Mouse (Mus musculus) embryonic facial prominence, embryonic 15.5 days (tissue): Measurements from ENCODE around the gene Sytl3. TPM values are rescaled to one million over a fixed set of nuclear protein-coding genes. Genes with fewer than 3 reads are reported as not detected.
"Not testable (repeated sequence)": the region's sequence is repeated elsewhere in the genome, so short reads cannot be mapped to it uniquely, and the experiment has no call there.

Source experiments
- ATAC-seq: fragments of 200-750 bp; cut with Nextera tagmentation; 2 replicates; pipeline ENCODE4 v1.8.0; 2017; ENCODE audit warnings: low read depth, moderate TSS enrichment; ENCODE audit not compliant: insufficient number of reproducible peaks, low FRiP score, low TSS enrichment
- H3K27ac ChIP-seq: fragments of 300-500 bp; sonication (generic); replicated peaks from 2 replicates; pipeline ENCODE4 v1.5.1; 2015; ENCODE audit warnings: mild to moderate bottlenecking, inconsistent platforms
- H3K27me3 ChIP-seq: fragments of 300-500 bp; sonication (generic); 2 replicates; pipeline ENCODE4 v1.6.1; 2015; ENCODE audit warnings: inconsistent platforms
- H3K36me3 ChIP-seq: fragments of 300-500 bp; sonication (generic); 2 replicates; pipeline ENCODE4 v1.6.1; 2015; ENCODE audit warnings: mild to moderate bottlenecking, inconsistent platforms
- H3K4me1 ChIP-seq: fragments of 300-500 bp; sonication (generic); 2 replicates; pipeline ENCODE4 v1.6.1; 2015; ENCODE audit warnings: inconsistent platforms
- H3K4me2 ChIP-seq: fragments of 300-500 bp; sonication (generic); replicated peaks from 2 replicates; pipeline ENCODE4 v1.6.1; 2015; ENCODE audit warnings: mild to moderate bottlenecking, inconsistent platforms
- H3K4me3 ChIP-seq: fragments of 300-500 bp; sonication (generic); replicated peaks from 2 replicates; pipeline ENCODE4 v1.5.1; 2015; ENCODE audit warnings: mild to moderate bottlenecking, inconsistent platforms
- H3K9ac ChIP-seq: fragments of 300-500 bp; sonication (generic); 2 replicates; pipeline ENCODE4 v1.6.1; 2015; ENCODE audit warnings: inconsistent platforms
- H3K9me3 ChIP-seq: fragments of 300-500 bp; sonication (generic); replicated peaks from 2 replicates; pipeline ENCODE4 v1.6.1; 2016; ENCODE audit warnings: inconsistent platforms
- WGBS: fragments of 180-500 bp; shearing (Covaris S2); methylation state at CpG from one replicate; pipeline ENCODE4 v1.1.7; 2015; 5-methylcytosine and 5-hydroxymethylcytosine counted together
- polyA plus RNA-seq: library from polyadenylated mRNA; unstranded; fragments of >200 nt; fragmentation: Nextera tagmentation; extraction: Ambion mirVana; gene quantifications from 2 replicates; pipeline ENCODE4 v1.2.1, GENCODE M21; 2015

Sytl3 gene
- polyA plus RNA-seq, 1 experiment from 2014 or later: 1.3 TPM

DNA sequence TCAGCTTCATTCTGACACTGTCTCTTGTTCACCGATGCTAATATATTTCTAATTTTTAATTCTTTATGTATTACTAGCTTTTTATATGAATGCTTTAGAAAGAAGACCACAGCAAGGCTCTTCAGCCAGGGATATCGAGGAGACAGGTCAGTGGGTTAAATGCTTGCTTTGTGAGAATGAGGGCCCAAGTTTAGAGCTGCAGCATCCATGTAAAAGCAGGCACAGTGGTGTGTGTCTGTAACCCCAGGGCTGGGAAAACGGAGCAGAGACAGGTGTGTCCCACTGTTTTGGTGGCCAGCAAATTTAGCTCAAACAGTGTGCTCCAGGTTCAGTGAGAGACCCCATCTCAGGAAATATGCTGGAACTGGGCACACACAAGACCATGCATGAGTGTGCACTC is 11.4 kb upstream of the Sytl3 start:
- not testable (repeated sequence) for H3K27ac ChIP-seq, H3K36me3 ChIP-seq, H3K9me3 ChIP-seq, H3K4me3 ChIP-seq, H3K4me1 ChIP-seq, H3K9ac ChIP-seq, H3K4me2 ChIP-seq, H3K27me3 ChIP-seq, ATAC-seq
- 92% methylated on average over 3 of the region's 3 CpGs for WGBS

DNA sequence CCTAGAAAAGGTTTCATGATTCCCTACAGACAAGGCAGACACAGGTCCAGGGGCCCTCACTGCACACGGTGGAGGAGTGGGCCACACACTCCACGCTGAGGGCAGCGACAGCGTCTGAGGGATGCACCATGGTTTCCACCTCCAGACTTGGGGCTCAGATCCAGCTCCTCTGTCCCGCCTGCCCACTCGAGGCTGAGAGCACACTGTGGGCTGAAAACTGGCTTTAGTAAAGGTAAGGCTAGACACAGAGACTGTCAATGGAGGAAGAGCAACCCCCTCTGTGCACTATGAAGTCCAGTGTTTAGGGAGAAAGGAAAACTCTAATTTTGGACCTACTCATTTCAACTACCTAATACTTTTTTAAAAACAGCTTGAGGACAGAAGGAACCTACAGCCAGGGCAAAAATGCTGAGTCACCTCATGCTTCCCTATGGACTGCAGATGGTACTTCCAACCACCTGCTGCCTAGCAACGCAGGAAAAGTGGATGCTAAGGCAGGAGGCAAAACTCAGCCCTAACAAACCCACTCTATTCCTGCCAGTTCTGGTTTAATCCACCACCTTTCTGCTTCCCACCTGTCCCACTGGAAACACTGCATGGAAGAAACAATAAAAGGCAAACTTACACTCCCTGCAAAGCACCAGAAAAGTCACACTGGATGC is 7.9 kb upstream of the Sytl3 start:
- not testable (repeated sequence) for H3K9me3 ChIP-seq, H3K27me3 ChIP-seq, H3K27ac ChIP-seq, H3K9ac ChIP-seq, H3K4me3 ChIP-seq, H3K4me1 ChIP-seq, H3K4me2 ChIP-seq, H3K36me3 ChIP-seq, ATAC-seq
- 88% methylated on average over 7 of the region's 7 CpGs for WGBS

DNA sequence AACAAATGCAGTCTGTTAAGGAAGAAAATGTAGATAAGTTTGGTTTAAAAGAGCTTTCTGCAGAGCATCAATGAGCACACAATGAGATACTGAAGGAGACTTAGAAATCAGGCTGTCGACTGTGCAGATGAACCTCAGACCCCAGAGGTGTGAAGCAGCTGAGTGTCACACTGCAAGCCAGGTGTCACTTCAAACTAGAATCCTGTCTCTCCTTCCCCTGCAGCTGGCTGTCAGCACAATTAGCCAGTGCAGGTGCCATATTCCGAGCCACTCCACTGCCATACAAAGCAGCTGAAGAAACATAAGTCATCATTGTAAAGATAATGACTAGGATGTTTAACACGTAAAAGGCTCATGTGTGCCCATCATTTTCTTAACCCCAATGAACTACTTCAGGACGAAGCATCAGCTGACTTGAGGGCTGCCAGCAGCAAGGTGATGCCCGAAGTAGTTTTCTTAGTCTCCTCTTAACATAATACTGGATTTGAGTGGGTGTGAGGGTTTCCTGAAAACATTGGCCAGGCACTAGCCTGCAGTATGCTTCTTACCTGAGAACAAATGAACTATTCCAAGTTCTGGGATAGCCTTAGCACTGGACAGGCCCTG is 5.4 kb upstream of the Sytl3 start:
- H3K9me3 ChIP-seq, H3K27ac ChIP-seq, H3K9ac ChIP-seq, H3K4me3 ChIP-seq, ATAC-seq, H3K27me3 ChIP-seq, H3K4me2 ChIP-seq, H3K4me1 ChIP-seq, H3K36me3 ChIP-seq: not testable (repeated sequence)
- 77% methylated on average over 4 of the region's 5 CpGs for WGBS

DNA sequence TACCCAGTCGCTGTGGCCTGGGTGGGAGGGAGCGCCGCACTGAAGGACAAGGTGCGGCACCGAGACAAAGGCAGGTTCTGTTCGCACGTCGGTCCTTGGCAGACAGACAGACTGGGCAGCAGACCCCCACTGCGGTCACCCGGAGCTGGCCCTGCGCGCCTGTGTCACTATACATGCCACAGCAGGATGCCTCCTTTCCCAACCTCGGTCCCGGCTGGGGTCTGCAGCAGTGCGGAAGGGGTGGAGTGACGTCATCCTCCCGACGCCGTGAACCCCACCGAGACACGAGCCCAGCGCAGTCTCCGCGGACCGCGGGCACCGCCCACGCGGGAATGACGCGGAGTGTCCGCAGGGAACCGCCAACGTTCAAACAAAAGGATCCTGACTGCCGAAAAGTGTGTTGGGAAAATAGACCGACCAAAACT is 3.8 kb upstream of the Sytl3 start:
- H3K4me1 ChIP-seq, H3K9me3 ChIP-seq, H3K27me3 ChIP-seq, H3K36me3 ChIP-seq: not testable (repeated sequence)
- H3K27ac ChIP-seq: peak overlapping the region; percentile 82
- peak overlapping the region; percentile 55 for H3K4me2 ChIP-seq
- peak overlapping the region; percentile 55 for H3K4me3 ChIP-seq
- ATAC-seq: peak; percentile 76; the same call in 1 of the 2 replicates
- H3K9ac ChIP-seq: peak overlapping the region; percentile 40
- WGBS: 1% methylated on average over 36 of the region's 36 CpGs

DNA sequence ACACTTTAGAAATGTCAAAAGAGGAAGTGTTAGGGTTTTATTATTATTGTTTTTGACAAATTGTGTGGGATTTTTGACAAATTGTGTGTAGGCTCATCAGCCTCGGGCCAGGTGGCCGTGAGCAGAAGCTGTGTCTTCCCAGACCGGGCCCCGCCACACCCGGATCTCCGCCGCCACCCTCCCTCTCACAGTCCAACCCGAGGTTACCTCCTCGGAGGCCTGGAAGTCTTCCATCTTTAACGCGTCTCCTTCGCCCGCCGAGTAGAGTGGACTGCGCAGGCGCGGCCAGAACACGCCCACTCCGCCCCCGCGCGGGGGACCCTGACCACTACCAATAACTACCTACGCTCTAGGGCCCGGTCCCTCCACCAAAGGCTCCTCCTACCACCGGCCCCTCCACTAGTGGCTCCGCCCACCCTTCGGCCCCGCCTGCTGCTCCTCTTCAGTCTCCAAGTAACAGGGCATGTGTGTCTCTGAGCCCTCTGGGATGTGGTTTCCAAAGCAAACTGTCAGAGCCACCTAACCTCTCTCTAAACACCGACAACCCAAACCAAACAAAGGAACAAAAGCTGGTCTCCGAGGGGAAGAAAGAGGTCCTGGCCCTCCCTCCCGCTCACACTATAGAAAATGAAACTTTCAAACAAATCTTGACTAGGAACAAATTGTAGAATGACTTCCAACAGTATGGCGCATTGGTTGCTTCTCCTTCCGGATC is 3.2 kb upstream of the Sytl3 start, which contains the start of gene Dynlt1f:
Dynlt1f (minus strand) TSS at position 334 of the 715 bp plus-strand sequence.
- Histone ChIP-seq H3K4me3 (peak within 1 kb of the TSS; percentile 55), H3K27ac (peak within 1 kb of the TSS; percentile 82), H3K4me2 (peak within 1 kb of the TSS; percentile 55), H3K9ac (peak within 1 kb of the TSS; percentile 40)
- not testable (repeated sequence) for H3K27me3 ChIP-seq, H3K4me1 ChIP-seq, H3K36me3 ChIP-seq, H3K9me3 ChIP-seq
- 4% methylated on average over 22 of the region's 33 CpGs for WGBS
- peak; percentile 96 for ATAC-seq

DNA sequence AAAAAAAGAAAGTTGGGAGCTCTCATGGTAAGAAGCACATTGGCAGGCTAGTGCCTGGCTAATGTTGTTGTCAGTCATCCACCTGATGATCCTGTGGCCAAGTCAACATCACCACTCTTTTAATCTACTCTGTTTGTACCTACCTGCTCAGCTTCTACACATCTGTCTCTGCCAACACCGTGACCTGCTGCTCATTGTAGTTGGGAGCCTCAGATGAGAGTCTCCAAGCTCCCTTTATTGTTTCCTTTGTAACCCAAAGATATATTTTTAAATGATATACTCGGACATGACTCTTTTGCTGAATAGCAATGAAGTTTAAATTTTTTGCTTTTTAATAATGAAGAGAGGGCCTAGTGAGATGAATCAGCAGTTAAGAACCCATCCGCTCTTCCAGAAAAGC is 2.4 kb upstream of the Sytl3 start:
- not testable (repeated sequence) for H3K27ac ChIP-seq, H3K4me3 ChIP-seq, H3K36me3 ChIP-seq, H3K9ac ChIP-seq, ATAC-seq, H3K27me3 ChIP-seq, H3K4me2 ChIP-seq, H3K4me1 ChIP-seq, H3K9me3 ChIP-seq
- 90% methylated on average over 1 of the region's 3 CpGs for WGBS

DNA sequence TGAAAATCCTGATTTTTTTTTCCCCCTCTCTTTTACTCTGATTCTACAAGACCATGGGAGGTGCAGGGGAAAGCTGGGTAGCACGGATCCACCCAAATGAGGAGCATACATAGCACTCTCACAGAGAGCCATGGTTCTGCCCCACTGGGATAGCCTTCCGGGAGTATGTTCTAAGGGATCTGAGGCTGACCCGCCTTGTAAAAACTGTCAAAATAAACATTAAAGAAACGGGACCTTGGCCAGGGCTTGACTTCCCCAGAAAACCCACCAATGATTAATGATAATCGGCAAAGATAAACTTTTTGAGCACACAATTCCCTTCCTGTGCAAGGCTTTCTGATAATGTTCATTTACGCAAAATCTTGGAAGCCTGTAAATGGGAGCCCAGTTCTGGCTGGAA is 1.7 kb downstream of the Sytl3 start:
- not testable (repeated sequence) for H3K27ac ChIP-seq, H3K36me3 ChIP-seq

DNA sequence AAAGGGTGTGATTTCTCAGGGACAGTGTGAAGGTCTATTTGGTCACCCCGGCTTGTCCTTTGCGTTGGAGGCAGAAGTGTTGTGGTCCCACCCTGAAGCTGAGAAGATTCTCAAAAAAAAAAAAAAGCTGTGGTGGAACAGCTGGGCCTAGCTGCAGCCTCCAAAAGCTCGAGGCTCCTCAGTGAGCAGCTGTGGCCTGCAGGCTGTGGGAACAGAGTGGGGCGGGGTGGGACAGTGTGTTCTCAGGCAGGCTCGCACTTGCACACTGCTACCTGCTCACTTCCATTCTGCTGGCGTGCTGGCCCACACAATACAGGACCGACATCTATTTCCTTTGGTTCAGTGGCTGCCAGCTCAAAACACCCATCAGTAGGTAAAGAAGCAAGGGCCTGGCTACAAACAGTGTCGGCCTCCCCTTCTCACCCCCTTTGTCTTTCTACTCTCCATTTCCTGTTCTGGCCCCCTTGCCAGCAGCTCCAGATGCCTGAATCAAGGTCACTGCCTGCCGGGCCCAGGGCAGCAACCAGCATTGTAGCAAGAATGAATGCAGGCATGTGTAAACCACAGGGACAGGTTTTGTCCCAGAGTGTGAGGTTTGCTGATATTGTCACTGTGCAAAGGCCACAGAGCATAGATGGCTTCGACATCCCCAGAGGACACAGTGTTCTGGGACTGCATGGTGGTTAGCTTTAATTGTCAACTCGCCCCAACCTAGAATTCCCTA is 2.4 kb downstream of the Sytl3 start:
- H3K4me1 ChIP-seq, H3K27ac ChIP-seq, H3K4me3 ChIP-seq, H3K4me2 ChIP-seq, H3K36me3 ChIP-seq, H3K9ac ChIP-seq, H3K9me3 ChIP-seq, H3K27me3 ChIP-seq: not testable (repeated sequence)
- 0 out of 2 replicates have a peak, but pooled peaks have one; percentile 32 for ATAC-seq
- WGBS: 35% methylated on average over 9 of the region's 11 CpGs

More for the DNA sequence above, 1.7 kb downstream of the Sytl3 start:
- not testable (repeated sequence) for H3K27me3 ChIP-seq, H3K9me3 ChIP-seq, H3K9ac ChIP-seq, H3K4me3 ChIP-seq, H3K4me1 ChIP-seq, ATAC-seq, H3K4me2 ChIP-seq
- 65% methylated on average over 6 of the region's 6 CpGs for WGBS

DNA sequence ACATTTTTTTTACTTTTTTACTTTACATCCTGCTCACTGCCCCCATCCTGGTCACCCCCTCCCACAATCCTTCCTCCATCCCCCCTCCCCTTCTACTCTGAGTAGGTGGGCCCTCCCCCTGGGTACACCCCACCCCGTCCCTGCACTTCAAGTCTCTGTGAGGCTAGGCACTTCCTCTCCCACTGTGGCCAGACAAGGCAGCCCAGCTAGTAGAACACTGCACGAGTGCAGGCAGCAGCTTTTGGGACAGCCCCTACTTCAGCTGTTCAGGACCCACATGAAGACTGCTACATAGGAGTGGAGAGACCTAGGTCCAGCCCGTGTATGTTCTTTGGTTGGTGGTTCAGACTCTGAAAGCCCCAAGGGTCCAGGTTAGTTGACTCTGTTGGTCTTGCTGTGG is 3.9 kb downstream of the Sytl3 start:
- not testable (repeated sequence) for H3K4me2 ChIP-seq, H3K27me3 ChIP-seq, H3K9ac ChIP-seq, H3K4me3 ChIP-seq, H3K36me3 ChIP-seq, H3K4me1 ChIP-seq, H3K27ac ChIP-seq, ATAC-seq, H3K9me3 ChIP-seq
- WGBS: 43% methylated on average over 3 of the region's 3 CpGs

DNA sequence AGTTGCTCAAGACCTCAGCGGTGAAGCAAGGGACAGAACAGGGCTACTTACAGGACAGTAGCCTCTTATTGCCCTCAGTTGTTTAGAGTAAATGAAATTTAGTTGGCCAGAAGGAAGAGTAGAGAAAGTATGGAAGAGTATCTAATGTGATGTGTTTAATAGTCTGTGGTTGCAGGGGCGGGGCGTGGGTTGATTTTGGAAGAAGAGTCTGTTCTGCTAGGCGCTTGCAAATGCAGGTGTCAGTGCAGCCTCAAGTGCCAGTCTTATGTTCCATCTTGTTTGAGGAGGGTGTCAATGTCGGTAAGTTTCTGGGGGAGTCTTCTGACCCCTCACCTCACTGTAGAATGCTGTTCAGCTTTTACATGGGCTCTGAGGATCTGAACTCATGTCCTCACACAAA is 6.5 kb downstream of the Sytl3 start:
- H3K9me3 ChIP-seq, H3K9ac ChIP-seq, ATAC-seq, H3K4me1 ChIP-seq, H3K4me3 ChIP-seq, H3K27me3 ChIP-seq, H3K36me3 ChIP-seq, H3K4me2 ChIP-seq, H3K27ac ChIP-seq: not testable (repeated sequence)
- WGBS: 90% methylated on average over 4 of the region's 5 CpGs

DNA sequence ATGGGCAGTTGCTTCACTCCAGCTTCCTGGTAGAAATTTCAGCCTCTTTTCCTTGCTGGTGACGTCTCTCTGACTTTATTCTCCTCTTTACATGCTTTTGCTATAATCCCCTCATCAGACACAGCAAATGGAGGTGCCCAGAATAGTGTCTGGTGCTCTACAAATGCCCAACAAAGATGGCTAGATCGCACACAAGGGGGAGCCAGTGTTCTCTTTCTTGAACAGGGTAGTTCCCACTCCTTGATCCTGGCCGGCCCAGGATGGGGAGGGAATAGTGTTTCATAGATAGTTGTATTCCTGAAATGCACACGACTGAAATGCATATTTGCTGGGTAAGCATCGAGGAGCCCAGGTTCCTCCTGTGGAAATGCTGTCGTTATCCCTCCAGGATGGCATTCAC is 9.6 kb downstream of the Sytl3 start:
- not testable (repeated sequence) for H3K36me3 ChIP-seq, ATAC-seq
- no CpG with 5 or more reads among the region's 6 CpGs for WGBS

More for the DNA sequence above, 9.6 kb downstream of the Sytl3 start:
- H3K27ac ChIP-seq, H3K9ac ChIP-seq, H3K4me1 ChIP-seq, H3K9me3 ChIP-seq, H3K27me3 ChIP-seq, H3K4me2 ChIP-seq, H3K4me3 ChIP-seq: not testable (repeated sequence)
